Mouse (Mus musculus) hindbrain, embryonic 14.5 days (tissue): ENCODE measurements at regions not wholly inside any gene's neighbourhood (a gene's known extent, or its start where the extent isn't known, plus 50 kb on each side); places are given as distances from the start of the nearest gene placed in this dataset.

Experiments used
- ATAC-seq: fragments of 200-750 bp; cut with Nextera tagmentation; 2 replicates; pipeline ENCODE4 v1.8.0; 2017; ENCODE audit warnings: moderate number of reproducible peaks, mild to moderate bottlenecking, moderate TSS enrichment, moderate library complexity; ENCODE audit not compliant: low FRiP score
- DNase-seq: peaks from one replicate; pipeline ENCODE4 v3.0.0-alpha.2; 2015; ENCODE audit warnings: low spot score
- H3K27ac ChIP-seq: fragments of 300-500 bp; sonication (generic); 2 replicates; pipeline ENCODE4 v1.5.1; 2014; ENCODE audit warnings: mild to moderate bottlenecking, moderate library complexity
- H3K27me3 ChIP-seq: fragments of 300-500 bp; sonication (generic); 2 replicates; pipeline ENCODE4 v1.6.1; 2014; ENCODE audit warnings: mild to moderate bottlenecking, low read length, mixed read lengths; ENCODE audit not compliant: control insufficient read depth, insufficient read depth
- H3K36me3 ChIP-seq: fragments of 300-500 bp; sonication (generic); replicated peaks from 2 replicates; pipeline ENCODE4 v1.6.1; 2014; ENCODE audit not compliant: control insufficient read depth, insufficient read depth
- H3K4me1 ChIP-seq: fragments of 300-500 bp; sonication (generic); replicated peaks from 2 replicates; pipeline ENCODE4 v1.6.1; 2014; ENCODE audit warnings: antibody characterized with exemption, low read length, mixed read lengths; ENCODE audit not compliant: control insufficient read depth, insufficient read depth
- H3K4me2 ChIP-seq: fragments of 300-500 bp; sonication (generic); replicated peaks from 2 replicates; pipeline ENCODE4 v1.6.1; 2014; ENCODE audit warnings: mild to moderate bottlenecking, moderate library complexity
- H3K4me3 ChIP-seq: fragments of 300-500 bp; sonication (generic); replicated peaks from 2 replicates; pipeline ENCODE4 v1.5.1; 2014; ENCODE audit warnings: mild to moderate bottlenecking, low read length
- H3K9ac ChIP-seq: fragments of 300-500 bp; sonication (generic); 2 replicates; pipeline ENCODE4 v1.6.1; 2014
- H3K9me3 ChIP-seq: fragments of 300-500 bp; sonication (generic); 2 replicates; pipeline ENCODE4 v1.6.1; 2016; ENCODE audit warnings: low read length; ENCODE audit not compliant: control insufficient read depth
- WGBS: fragments of 180-500 bp; shearing (Covaris S2); extraction: QIAGEN DNeasy Blood & Tissue Kit; methylation state at CpG from one replicate; pipeline ENCODE4 v1.1.7; 2014; 5-methylcytosine and 5-hydroxymethylcytosine counted together

GRCm38 (mm10) chr14:74113116-74113515 lies 452.1 kb downstream of the Gm21750 start:
- Histone ChIP-seq H3K36me3 (no peaks in the 10 kb centered on the region), H3K4me2 (no peak overlapping the region), H3K9me3 (no peaks in the 10 kb centered on the region), H3K27ac (peak overlapping the region; percentile 26; the same call in 1 of the 2 replicates), H3K27me3 (no peaks in the 10 kb centered on the region), H3K9ac (no peak overlapping the region), H3K4me3 (no peak overlapping the region), H3K4me1 (no peaks in the 10 kb centered on the region; the same call in 1 of the 2 replicates)
- peak; percentile 69 for DNase-seq
- ATAC-seq, result peak; percentile 96
- 29% methylated on average over 5 of the region's 5 CpGs for WGBS

- H3K27me3 ChIP-seq, result no peaks in the 10 kb centered on the region
- no peak for DNase-seq
- H3K27ac ChIP-seq, result peak overlapping the region; percentile 47; the same call in 1 of the 2 replicates
- no peak for ATAC-seq
- H3K9me3 ChIP-seq, result no peaks in the 10 kb centered on the region
- H3K4me3 ChIP-seq, result no peak overlapping the region
- H3K4me1 ChIP-seq, result no peaks in the 10 kb centered on the region; the same call in 1 of the 2 replicates
- WGBS, result 76% methylated on average over 3 of the region's 3 CpGs
- no peak overlapping the region for H3K4me2 ChIP-seq
- H3K9ac ChIP-seq, result no peak overlapping the region
- no peaks in the 10 kb centered on the region for H3K36me3 ChIP-seq
Measured at GRCm38 (mm10) chr14:74113556-74113955, 452.5 kb downstream of the Gm21750 start.

GRCm38 (mm10) chr14:74117686-74118085 lies 456.7 kb downstream of the Gm21750 start:
- WGBS, result 79% methylated on average over 2 of the region's 2 CpGs
- no peaks in the 10 kb centered on the region for H3K27me3 ChIP-seq

GRCm38 (mm10) chr14:74145202-74145700 lies 484.2 kb downstream of the Gm21750 start:
- Histone ChIP-seq H3K27me3 (no peaks in the 10 kb centered on the region), H3K9me3 (no peaks in the 10 kb centered on the region), H3K4me3 (no peak overlapping the region), H3K4me1 (no peaks in the 10 kb centered on the region), H3K36me3 (no peaks in the 10 kb centered on the region), H3K4me2 (no peak overlapping the region), H3K9ac (no peak overlapping the region), H3K27ac (no peak overlapping the region)
- DNase-seq (no peak), ATAC-seq (no peak)
- 57% methylated on average over 4 of the region's 4 CpGs for WGBS

More at GRCm38 (mm10) chr14:74117686-74118085, 456.7 kb downstream of the Gm21750 start:
- ATAC-seq, result no peak
- no peaks in the 10 kb centered on the region for H3K4me1 ChIP-seq
- H3K36me3 ChIP-seq, result no peaks in the 10 kb centered on the region
- H3K27ac ChIP-seq, result no peak overlapping the region
- no peak overlapping the region for H3K4me2 ChIP-seq
- H3K9me3 ChIP-seq, result no peaks in the 10 kb centered on the region
- H3K4me3 ChIP-seq, result no peak overlapping the region
- no peak overlapping the region for H3K9ac ChIP-seq
- no peak for DNase-seq

- DNase-seq, result no peak
- Histone ChIP-seq H3K9me3 (no peaks in the 10 kb centered on the region), H3K4me2 (no peak overlapping the region), H3K36me3 (no peaks in the 10 kb centered on the region), H3K27me3 (no peaks in the 10 kb centered on the region), H3K4me3 (no peak overlapping the region), H3K9ac (no peak overlapping the region), H3K27ac (no peak overlapping the region), H3K4me1 (no peaks in the 10 kb centered on the region)
- no peak for ATAC-seq
- WGBS, result 92% methylated on average over 2 of the region's 2 CpGs
Measured at GRCm38 (mm10) chr14:74166221-74166620, 474.4 kb upstream of the Htr2a start.

- ATAC-seq (no peak), DNase-seq (no peak)
- Histone ChIP-seq H3K27ac (no peak overlapping the region), H3K4me2 (no peak overlapping the region), H3K9ac (no peak overlapping the region), H3K36me3 (no peaks in the 10 kb centered on the region), H3K4me1 (no peaks in the 10 kb centered on the region), H3K9me3 (no peaks in the 10 kb centered on the region), H3K27me3 (no peaks in the 10 kb centered on the region), H3K4me3 (no peak overlapping the region)
- 88% methylated on average over 2 of the region's 2 CpGs for WGBS
Measured at GRCm38 (mm10) chr14:74169131-74169875, 471.3 kb upstream of the Htr2a start.

- ATAC-seq (no peak), DNase-seq (no peak)
- Histone ChIP-seq H3K27me3 (no peaks in the 10 kb centered on the region), H3K9me3 (no peaks in the 10 kb centered on the region), H3K9ac (no peak overlapping the region), H3K4me3 (no peak overlapping the region), H3K4me2 (no peak overlapping the region), H3K36me3 (no peaks in the 10 kb centered on the region), H3K4me1 (no peaks in the 10 kb centered on the region), H3K27ac (no peak overlapping the region)
- 84% methylated on average over 2 of the region's 2 CpGs for WGBS
Measured at GRCm38 (mm10) chr14:74180066-74180465, 460.6 kb upstream of the Htr2a start.

GRCm38 (mm10) chr14:74182996-74183395 lies 457.6 kb upstream of the Htr2a start:
- no peak overlapping the region for H3K4me2 ChIP-seq
- H3K9ac ChIP-seq, result no peak overlapping the region
- no peak overlapping the region for H3K4me3 ChIP-seq
- no peaks in the 10 kb centered on the region for H3K4me1 ChIP-seq
- 93% methylated on average over 4 of the region's 4 CpGs for WGBS
- no peak for DNase-seq
- H3K27ac ChIP-seq, result no peak overlapping the region
- ATAC-seq, result no peak
- no peaks in the 10 kb centered on the region for H3K36me3 ChIP-seq
- H3K9me3 ChIP-seq, result no peaks in the 10 kb centered on the region
- H3K27me3 ChIP-seq, result no peaks in the 10 kb centered on the region

- Histone ChIP-seq H3K4me2 (no peak overlapping the region), H3K4me1 (no peaks in the 10 kb centered on the region), H3K36me3 (no peaks in the 10 kb centered on the region), H3K9ac (no peak overlapping the region), H3K9me3 (no peaks in the 10 kb centered on the region), H3K27ac (no peak overlapping the region), H3K27me3 (no peaks in the 10 kb centered on the region), H3K4me3 (no peak overlapping the region)
- no peak for DNase-seq
- ATAC-seq, result no peak
- 93% methylated on average over 2 of the region's 2 CpGs for WGBS
Measured at GRCm38 (mm10) chr14:74201710-74202109, 438.9 kb upstream of the Htr2a start.
